Mouse (Mus musculus) erythroblast, embryonic 14.5 days (primary cell): ENCODE results near the gene Iqcb1.

Source experiments
- GATA1 ChIP-seq: IDR thresholded peaks from 2 replicates; pipeline ENCODE4 v1.6.1; 2012; ENCODE audit warnings: low read length, inconsistent platforms, mixed read lengths
- TAL1 ChIP-seq: IDR thresholded peaks from 3 replicates; pipeline ENCODE4 v1.6.1; 2012; ENCODE audit warnings: low read length, inconsistent platforms, mixed read lengths

DNA sequence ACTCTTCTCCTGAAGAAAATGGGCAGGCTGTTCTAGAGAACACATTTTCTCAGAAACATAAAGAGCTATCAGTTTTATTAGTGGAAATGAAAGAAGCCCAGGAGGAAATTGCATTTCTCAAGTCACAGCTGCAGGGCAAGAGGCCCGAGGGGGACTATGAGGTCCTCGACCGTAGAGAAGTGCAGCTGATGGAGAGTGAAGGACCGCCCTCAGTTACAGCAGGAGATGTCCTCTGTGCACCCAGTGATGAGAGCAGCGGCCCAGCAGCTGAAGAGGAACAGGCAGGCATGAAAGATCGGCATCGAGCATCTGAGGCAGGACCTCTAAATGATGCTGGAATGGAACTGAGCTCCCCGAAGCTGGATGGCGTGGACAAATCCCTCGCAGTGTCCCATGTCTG lies 83.7 kb downstream of the Iqcb1 start:
- TF ChIP-seq TAL1, result no peak
- no peak for TF ChIP-seq GATA1
